Comparison of ENCODE assay signal across 8 mouse cellular contexts in genomic region chr17:74134976-74135375, GRCm38 (mm10).
DNase-seq lines count a peak whose midpoint lies in the region; ATAC-seq and TF ChIP-seq lines count a peak whose summit lies in the region.
"Had no signal": no experiment of that assay in that cellular context is flagged by ENCODE, and none has a peak within 500 bp of the region (broad histone marks: within the 10 kb centered on the region; RNA-seq: fewer than 3 reads in every experiment).

No protein-coding gene starts in this region.

- no peaks in the 10 kb centered on the region for H3K9me3 ChIP-seq in G1E (replicated peaks)

- H3K27ac ChIP-seq in layer of hippocampus, adult 2 months, result no peak overlapping the region
- H3K27ac ChIP-seq: macrophage had no signal

- no peak for ATAC-seq in G1E (ENCODE audit: extremely low read depth, insufficient number of reproducible peaks, low FRiP score, poor library complexity, severe bottlenecking)

- no peaks in the 10 kb centered on the region for H3K27me3 ChIP-seq in G1E (ENCODE audit: insufficient read depth, low read length)

- no peaks in the 10 kb centered on the region for H3K36me3 ChIP-seq in G1E (replicated peaks)

- intact Hi-C loops in gastrocnemius, postnatal 36 days (cut with DNase I), result no loop called here

- H3K4me3 ChIP-seq in layer of hippocampus, adult 2 months, result no peak overlapping the region
- no peak overlapping the region for H3K4me3 ChIP-seq in G1E (ENCODE audit: low read depth, low read length)

- TF ChIP-seq CTCF in layer of hippocampus, adult 2 months (conservative IDR thresholded peaks at IDR 0.05), result peak; percentile 67
- peak; percentile 35; the same call in 1 of the 2 replicates for TF ChIP-seq CTCF in G1E (IDR thresholded peaks at IDR 0.05; ENCODE audit: low read depth, low read length)

- DNase-seq in layer of hippocampus, adult 2 months (ENCODE audit: low spot score in 2 of 2), result no peak
- DNase-seq in layer of hippocampus, adult 8-10 months (ENCODE audit: low spot score in 2 of 2), result no peak
- DNase-seq in G1E (ENCODE audit: low spot score), result no peak
- peak; percentile 5 for DNase-seq in brain, adult 2 months (ENCODE audit: low read depth, low spot score)
- DNase-seq in naive thymus-derived CD4-positive, alpha-beta T cell, adult 2 months (ENCODE audit: low read depth), result peak; percentile 20
- no peak for DNase-seq in layer of hippocampus, adult 11-12 months (ENCODE audit: low spot score)
- no peak for DNase-seq in gastrocnemius, postnatal 36 days

- H3K4me1 ChIP-seq in G1E (ENCODE audit: insufficient read depth, low read depth, low read length), result no peaks in the 10 kb centered on the region

Comparison
In these comparisons a context has a peak if more than half of its experiments do, and no peak if none do; other contexts are left out.
1. DNase-seq: peak in brain, adult 2 months (single experiment) and naive thymus-derived CD4-positive, alpha-beta T cell, adult 2 months (single experiment); none in layer of hippocampus, adult 2 months (0 of 2), layer of hippocampus, adult 8-10 months (0 of 2), G1E (single experiment), layer of hippocampus, adult 11-12 months (single experiment) and gastrocnemius, postnatal 36 days (0 of 2).